Mouse (Mus musculus) lung, postnatal 0 days (tissue): Measurements from ENCODE around the gene Tcf20.

Experiments used
- CTCF ChIP-seq: IDR thresholded peaks from 2 replicates; pipeline ENCODE4 v1.5.1; 2016; ENCODE audit warnings: antibody characterized with exemption, mild to moderate bottlenecking
- EP300 ChIP-seq: IDR thresholded peaks from 2 replicates; pipeline ENCODE4 v1.6.1; 2016; ENCODE audit warnings: antibody characterized with exemption, mild to moderate bottlenecking, control low read depth

DNA sequence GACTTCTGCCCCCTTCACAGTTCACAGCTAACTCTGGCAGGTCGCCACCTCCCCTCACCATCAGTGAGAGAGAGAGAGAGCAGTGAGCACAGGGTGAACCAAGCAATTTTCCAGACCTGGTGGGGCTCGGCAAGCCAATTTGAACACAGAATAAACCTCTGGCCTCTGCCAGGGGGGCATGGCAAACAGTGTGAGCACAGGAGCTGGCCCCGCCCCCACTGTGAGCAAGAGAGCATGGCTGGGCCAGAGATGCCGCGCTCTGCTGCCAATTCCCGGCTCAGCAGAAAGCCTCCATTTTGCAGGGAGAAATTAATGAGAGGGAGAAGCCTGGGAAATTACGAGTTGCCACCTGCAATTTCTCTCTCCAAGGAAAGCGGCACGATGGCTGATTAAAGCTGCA, 58.1 kb downstream of the Tcf20 start:
- TF ChIP-seq CTCF (no peak), EP300 (no peak)
